ENCODE assay signal across 22 mouse cellular contexts in the genomic region with DNA sequence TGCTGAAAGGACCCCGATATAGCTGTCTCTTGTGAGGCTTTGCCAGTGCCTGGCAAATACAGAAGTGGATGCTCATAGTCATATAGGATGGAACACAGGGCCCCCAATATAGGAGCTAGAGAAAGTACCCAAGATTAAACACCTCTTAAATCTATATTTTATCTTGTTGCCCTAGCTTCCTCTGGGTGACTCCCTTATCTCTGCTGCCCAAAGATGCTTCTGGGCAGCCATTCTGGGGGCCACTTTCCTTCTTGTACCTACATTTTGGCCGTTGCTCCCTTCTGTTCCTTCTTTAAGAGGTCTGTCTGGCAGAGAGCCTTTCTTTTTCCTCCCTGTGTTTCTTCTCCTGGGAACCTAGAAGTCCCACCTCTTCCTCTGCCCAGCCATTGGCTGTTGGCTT. TPM values are rescaled to one million over a fixed set of nuclear protein-coding genes. Genes with fewer than 3 reads are reported as not detected.
"Had no signal": no experiment of that assay in that cellular context is flagged by ENCODE, and none has a peak within 500 bp of the region (broad histone marks: within the 10 kb centered on the region; RNA-seq: fewer than 3 reads in every experiment).

No protein-coding gene starts in this region.

- ATAC-seq: lung, postnatal 0 days; midbrain, embryonic 13.5 days; midbrain, embryonic 15.5 days had no signal

- H3K9me3 ChIP-seq: lung, embryonic 15.5 days; midbrain, embryonic 13.5 days; midbrain, embryonic 15.5 days; neural tube, embryonic 12.5 days had no signal

- DNase-seq: lung, adult 2 months; lung, postnatal 4 days; retina, postnatal 1 day; right cerebral cortex, adult 18-20 months; right cerebral cortex, postnatal 25 days; right cerebral cortex, postnatal 4 days; spleen, adult 18-20 months; thymus, adult 18-20 months; thymus, postnatal 14 days; thymus, postnatal 36 days had no signal

- H3K27me3 ChIP-seq: lung, embryonic 15.5 days; midbrain, embryonic 13.5 days; midbrain, embryonic 15.5 days; neural tube, embryonic 12.5 days had no signal

- H3K4me3 ChIP-seq: lung, embryonic 15.5 days; midbrain, embryonic 13.5 days; midbrain, embryonic 15.5 days; neural tube, embryonic 12.5 days had no signal

- H3K9ac ChIP-seq: lung, embryonic 15.5 days; midbrain, embryonic 13.5 days; midbrain, embryonic 15.5 days; neural tube, embryonic 12.5 days had no signal

- H3K27ac ChIP-seq: lung, embryonic 15.5 days; midbrain, embryonic 13.5 days; midbrain, embryonic 15.5 days; neural tube, embryonic 12.5 days had no signal

- H3K4me2 ChIP-seq: lung, embryonic 15.5 days; midbrain, embryonic 11.5 days; midbrain, embryonic 13.5 days; midbrain, embryonic 15.5 days; neural tube, embryonic 12.5 days had no signal

- H3K4me1 ChIP-seq: lung, embryonic 15.5 days; midbrain, embryonic 13.5 days; midbrain, embryonic 15.5 days; neural tube, embryonic 12.5 days had no signal

- H3K36me3 ChIP-seq: lung, embryonic 15.5 days; midbrain, embryonic 15.5 days; neural tube, embryonic 12.5 days had no signal

RNA-seq across cellular contexts. Expression of gene Cxcl2, which starts 41.8 kb away (rescaled TPM):
- total RNA-seq: midbrain, postnatal 0 days had no signal
- polyA plus RNA-seq: lung, embryonic 15.5 days; midbrain, embryonic 11.5 days; midbrain, embryonic 13.5 days; midbrain, embryonic 15.5 days; neural tube, embryonic 12.5 days; neural tube, embryonic 14.5 days; stomach, embryonic 14.5 days; stomach, embryonic 16.5 days had no signal

RNA-seq across cellular contexts. Expression of gene Cxcl1, which starts 54.4 kb away (rescaled TPM):
- total RNA-seq: midbrain, postnatal 0 days; monocyte, adult 5-6 weeks; neutrophil, adult 5-6 weeks had no signal
- polyA plus RNA-seq: midbrain, embryonic 11.5 days; midbrain, embryonic 13.5 days; neural tube, embryonic 12.5 days; neural tube, embryonic 14.5 days had no signal
